Mouse (Mus musculus): ENCODE measurements around the gene Prrg2.

DNA sequence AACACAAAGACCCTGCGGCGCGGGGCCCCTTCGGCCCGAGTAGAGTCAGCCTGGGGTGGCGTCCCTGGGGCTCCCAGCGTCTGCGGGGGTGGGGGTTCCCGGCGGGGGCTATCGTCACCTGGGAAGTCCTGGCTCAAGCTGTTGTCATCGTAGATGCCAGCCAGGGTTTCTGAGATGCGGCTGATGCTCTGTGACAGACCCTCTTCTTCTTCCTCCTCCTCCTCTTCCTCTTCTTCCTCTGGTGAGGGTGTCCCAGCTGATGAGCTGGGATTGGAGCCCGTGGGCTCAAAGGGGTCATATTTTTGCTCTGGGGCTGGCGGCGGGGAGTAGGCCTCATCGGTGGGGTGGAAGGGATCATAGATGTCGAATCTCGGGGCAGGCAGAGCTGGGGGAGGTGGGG is 54.1 kb downstream of the Prrg2 start:
- TF ChIP-seq POLR2A (IDR thresholded peaks at IDR 0.05; ENCODE audit: low read depth, low read length) (no peak), CTCF (IDR thresholded peaks at IDR 0.05; ENCODE audit: extremely low read depth, insufficient read depth, insufficient read length, insufficient replicate concordance) (no peak)

All from spleen, adult 2 months (tissue).